Mouse (Mus musculus) liver (tissue): ENCODE data around the gene Znrf3.

ENCODE experiments used
- DNase-seq: peaks from one replicate; pipeline ENCODE4 v3.0.0-alpha.2; 2020; ENCODE audit warnings: mixed read lengths

Gene Znrf3

GRCm38 (mm10) chr11:5382652-5383051, 62.0 kb downstream of the Znrf3 start:
- no peak for DNase-seq

GRCm38 (mm10) chr11:5381226-5381625, 63.4 kb downstream of the Znrf3 start:
- DNase-seq: no peak

- DNase-seq: peak; percentile 9
Measured at GRCm38 (mm10) chr11:5380275-5380674, 64.4 kb downstream of the Znrf3 start.

GRCm38 (mm10) chr11:5369176-5369575, 75.5 kb downstream of the Znrf3 start:
- peak; percentile 8 for DNase-seq

- DNase-seq: no peak
Measured at GRCm38 (mm10) chr11:5368492-5368891, 76.2 kb downstream of the Znrf3 start.

GRCm38 (mm10) chr11:5355266-5355764, 89.3 kb downstream of the Znrf3 start:
- no peak for DNase-seq

- no peak for DNase-seq
Measured at GRCm38 (mm10) chr11:5354753-5355152, 89.9 kb downstream of the Znrf3 start.

GRCm38 (mm10) chr11:5353032-5353431, 91.6 kb downstream of the Znrf3 start:
- DNase-seq: no peak

GRCm38 (mm10) chr11:5349483-5349882, 95.2 kb downstream of the Znrf3 start:
- DNase-seq: no peak

GRCm38 (mm10) chr11:5346845-5347640, 97.6 kb downstream of the Znrf3 start:
- DNase-seq: no peak

- DNase-seq: no peak
Measured at GRCm38 (mm10) chr11:5343748-5344147, 100.9 kb downstream of the Znrf3 start.

- no peak for DNase-seq
Measured at GRCm38 (mm10) chr11:5339732-5340131, 104.9 kb downstream of the Znrf3 start.

- no peak for DNase-seq
Measured at GRCm38 (mm10) chr11:5336852-5337251, 107.8 kb downstream of the Znrf3 start.

- DNase-seq: no peak
Measured at GRCm38 (mm10) chr11:5336269-5336668, 108.4 kb downstream of the Znrf3 start.

GRCm38 (mm10) chr11:5330851-5331250, 113.8 kb downstream of the Znrf3 start:
- DNase-seq: no peak

- DNase-seq: no peak
Measured at GRCm38 (mm10) chr11:5327693-5328092, 117.0 kb downstream of the Znrf3 start.

GRCm38 (mm10) chr11:5326252-5326651, 118.4 kb downstream of the Znrf3 start:
- no peak for DNase-seq

- no peak for DNase-seq
Measured at GRCm38 (mm10) chr11:5325217-5325616, 119.4 kb downstream of the Znrf3 start.

GRCm38 (mm10) chr11:5324296-5324695, 120.4 kb downstream of the Znrf3 start:
- DNase-seq: no peak

GRCm38 (mm10) chr11:5321687-5322086, 123.0 kb downstream of the Znrf3 start:
- no peak for DNase-seq

GRCm38 (mm10) chr11:5318976-5319375, 125.7 kb downstream of the Znrf3 start:
- DNase-seq: no peak

GRCm38 (mm10) chr11:5318035-5318775, 126.4 kb downstream of the Znrf3 start:
- no peak for DNase-seq

- DNase-seq: no peak
Measured at GRCm38 (mm10) chr11:5314796-5315195, 129.9 kb downstream of the Znrf3 start.

GRCm38 (mm10) chr11:5314330-5314741, 130.3 kb downstream of the Znrf3 start:
- DNase-seq: no peak
